Mouse (Mus musculus) lung, embryonic 14.5 days (tissue): ENCODE data around the gene Erlin1. TPM values are rescaled to one million over a fixed set of nuclear protein-coding genes. Genes with fewer than 3 reads are reported as not detected.

Experiments used
- ATAC-seq: fragments of 200-750 bp; cut with Nextera tagmentation; 2 replicates; pipeline ENCODE4 v1.8.0; 2017; ENCODE audit warnings: mild to moderate bottlenecking, moderate TSS enrichment, moderate library complexity; ENCODE audit not compliant: insufficient read depth
- DNase-seq: peaks from one replicate; pipeline ENCODE4 v3.0.0-alpha.2; 2015
- H3K27ac ChIP-seq: fragments of 300-500 bp; sonication (generic); 2 replicates; pipeline ENCODE4 v1.5.1; 2014; ENCODE audit warnings: low read depth, mild to moderate bottlenecking, moderate library complexity
- H3K27me3 ChIP-seq: fragments of 300-500 bp; sonication (generic); 2 replicates; pipeline ENCODE4 v1.6.1; 2014; ENCODE audit warnings: low read length, control low read depth; ENCODE audit not compliant: insufficient read depth
- H3K36me3 ChIP-seq: fragments of 300-500 bp; sonication (generic); 2 replicates; pipeline ENCODE4 v1.6.1; 2014; ENCODE audit warnings: control low read depth; ENCODE audit not compliant: insufficient read depth
- H3K4me1 ChIP-seq: fragments of 300-500 bp; sonication (generic); 2 replicates; pipeline ENCODE4 v1.6.1; 2014; ENCODE audit warnings: antibody characterized with exemption, control low read depth; ENCODE audit not compliant: insufficient read depth
- H3K4me2 ChIP-seq: fragments of 300-500 bp; sonication (generic); 2 replicates; pipeline ENCODE4 v1.6.1; 2014; ENCODE audit warnings: mild to moderate bottlenecking
- H3K4me3 ChIP-seq: fragments of 300-500 bp; sonication (generic); 2 replicates; pipeline ENCODE4 v1.5.1; 2014; ENCODE audit warnings: low read depth, low read length
- H3K9ac ChIP-seq: fragments of 300-500 bp; sonication (generic); 2 replicates; pipeline ENCODE4 v1.6.1; 2014
- H3K9me3 ChIP-seq: fragments of 300-500 bp; sonication (generic); 2 replicates; pipeline ENCODE4 v1.6.1; 2016; ENCODE audit warnings: low read depth, low read length, control low read depth
- CTCF ChIP-seq: IDR thresholded peaks from 2 replicates; pipeline ENCODE4 v1.5.1; 2016; ENCODE audit warnings: antibody characterized with exemption, low read depth
- WGBS: fragments of 180-500 bp; shearing (Covaris S2); extraction: QIAGEN DNeasy Blood & Tissue Kit; methylation state at CpG from one replicate; pipeline ENCODE4 v1.1.7; 2014; 5-methylcytosine and 5-hydroxymethylcytosine counted together
- polyA plus RNA-seq: library from polyadenylated mRNA; unstranded; fragments of >200 nt; fragmentation: Nextera tagmentation; extraction: Ambion mirVana; gene quantifications from 2 replicates; pipeline ENCODE4 v1.2.1, GENCODE M21; 2014

The Erlin1 gene
- polyA plus RNA-seq, 1 experiment from 2014 or later, result 34.8 TPM

GRCm38 (mm10) chr19:44077024-44077423 lies 7.4 kb upstream of the Erlin1 start:
- no peaks in the 10 kb centered on the region for H3K4me1 ChIP-seq
- no peaks in the 10 kb centered on the region for H3K9me3 ChIP-seq
- H3K36me3 ChIP-seq, result peaks cover 54% of the 10 kb centered on the region
- no peak for TF ChIP-seq CTCF
- H3K27ac ChIP-seq, result no peak overlapping the region
- WGBS, result 85% methylated on average over 4 of the region's 4 CpGs
- ATAC-seq, result no peak
- H3K27me3 ChIP-seq, result no peaks in the 10 kb centered on the region
- no peak overlapping the region for H3K4me3 ChIP-seq
- no peak overlapping the region for H3K4me2 ChIP-seq
- no peak overlapping the region for H3K9ac ChIP-seq
- DNase-seq, result no peak

GRCm38 (mm10) chr19:44076457-44076856 lies 6.9 kb upstream of the Erlin1 start:
- 78% methylated on average over 9 of the region's 9 CpGs for WGBS
- Histone ChIP-seq H3K4me3 (no peak overlapping the region), H3K9me3 (no peaks in the 10 kb centered on the region), H3K4me1 (no peaks in the 10 kb centered on the region), H3K36me3 (peaks cover 54% of the 10 kb centered on the region), H3K9ac (no peak overlapping the region), H3K27ac (no peak overlapping the region), H3K4me2 (no peak overlapping the region), H3K27me3 (no peaks in the 10 kb centered on the region)
- no peak for DNase-seq
- TF ChIP-seq CTCF, result no peak
- no peak for ATAC-seq

GRCm38 (mm10) chr19:44074986-44075385 lies 5.4 kb upstream of the Erlin1 start:
- H3K9ac ChIP-seq, result no peak overlapping the region
- 84% methylated on average over 11 of the region's 11 CpGs for WGBS
- no peak overlapping the region for H3K4me3 ChIP-seq
- no peak for TF ChIP-seq CTCF
- H3K4me2 ChIP-seq, result no peak overlapping the region
- no peak for ATAC-seq
- peaks cover 43% of the 10 kb centered on the region for H3K36me3 ChIP-seq
- no peaks in the 10 kb centered on the region for H3K9me3 ChIP-seq
- H3K4me1 ChIP-seq, result no peaks in the 10 kb centered on the region
- H3K27ac ChIP-seq, result no peak overlapping the region
- no peak for DNase-seq
- H3K27me3 ChIP-seq, result no peaks in the 10 kb centered on the region

- no peaks in the 10 kb centered on the region; the same call in 1 of the 2 replicates for H3K4me1 ChIP-seq
- H3K9ac ChIP-seq, result no peak overlapping the region
- 51% methylated on average over 5 of the region's 5 CpGs for WGBS
- no peak overlapping the region for H3K4me2 ChIP-seq
- no peak for TF ChIP-seq CTCF
- no peaks in the 10 kb centered on the region for H3K27me3 ChIP-seq
- H3K36me3 ChIP-seq, result peaks cover 27% of the 10 kb centered on the region
- no peak for ATAC-seq
- H3K9me3 ChIP-seq, result no peaks in the 10 kb centered on the region
- DNase-seq, result no peak
- H3K4me3 ChIP-seq, result no peak overlapping the region
- no peak overlapping the region for H3K27ac ChIP-seq
Measured at GRCm38 (mm10) chr19:44071166-44071565, 1.6 kb upstream of the Erlin1 start.

GRCm38 (mm10) chr19:44069914-44070232 lies 288 bp upstream of the Erlin1 start:
- H3K36me3 ChIP-seq, result peaks cover 21% of the 10 kb centered on the region
- TF ChIP-seq CTCF, result no peak
- no peaks in the 10 kb centered on the region for H3K27me3 ChIP-seq
- H3K4me3 ChIP-seq, result peak overlapping the region; percentile 75
- H3K27ac ChIP-seq, result no peak overlapping the region
- no peaks in the 10 kb centered on the region for H3K9me3 ChIP-seq
- H3K9ac ChIP-seq, result peak overlapping the region; percentile 74
- ATAC-seq (no peak), DNase-seq (no peak)
- no peaks in the 10 kb centered on the region; the same call in 1 of the 2 replicates for H3K4me1 ChIP-seq
- peak overlapping the region; percentile 90 for H3K4me2 ChIP-seq
- 12% methylated on average over 4 of the region's 4 CpGs for WGBS

GRCm38 (mm10) chr19:44068232-44068631 lies 1.4 kb downstream of the Erlin1 start:
- ATAC-seq (no peak), DNase-seq (no peak)
- WGBS, result 69% methylated on average over 4 of the region's 4 CpGs
- Histone ChIP-seq H3K9ac (peak overlapping the region; percentile 74; the same call in 1 of the 2 replicates), H3K27ac (no peak overlapping the region), H3K27me3 (no peaks in the 10 kb centered on the region), H3K4me2 (peak overlapping the region; percentile 90), H3K4me3 (peak overlapping the region; percentile 75), H3K36me3 (peaks cover 20% of the 10 kb centered on the region; the same call in 1 of the 2 replicates), H3K4me1 (no peaks in the 10 kb centered on the region; the same call in 1 of the 2 replicates), H3K9me3 (no peaks in the 10 kb centered on the region)
- TF ChIP-seq CTCF, result no peak

- no peak overlapping the region for H3K9ac ChIP-seq
- H3K4me2 ChIP-seq, result peak overlapping the region; percentile 90; the same call in 1 of the 2 replicates
- no peaks in the 10 kb centered on the region for H3K9me3 ChIP-seq
- no peak overlapping the region for H3K27ac ChIP-seq
- 68% methylated on average over 9 of the region's 9 CpGs for WGBS
- H3K4me3 ChIP-seq, result no peak overlapping the region
- peaks cover 25% of the 10 kb centered on the region; the same call in 1 of the 2 replicates for H3K36me3 ChIP-seq
- no peak for DNase-seq
- H3K4me1 ChIP-seq, result no peaks in the 10 kb centered on the region; the same call in 1 of the 2 replicates
- no peak for TF ChIP-seq CTCF
- no peaks in the 10 kb centered on the region for H3K27me3 ChIP-seq
- no peak for ATAC-seq
Measured at GRCm38 (mm10) chr19:44067323-44068049, 2.1 kb downstream of the Erlin1 start.
